Comparison of ENCODE assay signal across 8 mouse cellular contexts in the genomic region with DNA sequence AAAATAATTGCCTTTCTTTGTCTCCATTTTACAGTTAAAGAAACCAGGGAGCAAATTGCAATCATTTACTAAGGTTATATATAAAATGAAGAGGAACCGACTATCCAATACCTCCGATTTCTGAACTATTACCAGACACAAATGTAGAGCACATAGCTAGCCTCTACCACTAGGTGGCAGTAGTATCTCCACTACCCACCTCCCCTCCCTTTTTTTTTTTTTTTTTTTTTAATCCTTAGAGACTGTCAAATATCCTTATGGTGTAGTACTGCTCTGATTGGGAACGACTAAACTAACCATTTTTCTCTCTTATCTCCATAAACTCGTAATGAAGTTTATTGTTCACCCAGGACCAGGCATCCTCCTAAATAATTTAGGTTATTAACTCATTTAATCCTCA. TPM values are rescaled to one million over a fixed set of nuclear protein-coding genes. Genes with fewer than 3 reads are reported as not detected.
A peak's percentile ranks its signal among the peaks of the same experiment; 100 is the strongest.
DNase-seq lines count a peak whose midpoint lies in the region; ATAC-seq and TF ChIP-seq lines count a peak whose summit lies in the region.

No protein-coding gene starts in this region.

- DNase-seq in gastrocnemius, adult 18-20 months (ENCODE audit: low spot score): peak; percentile 34
- DNase-seq in gastrocnemius, postnatal 10 days: no peak
- peak; percentile 84 for DNase-seq in midbrain, embryonic 11.5 days (ENCODE audit: low spot score, missing footprints)
- DNase-seq in retina, postnatal 1 day: peak; percentile 65
- no peak for DNase-seq in gastrocnemius, postnatal 36 days

- no peaks in the 10 kb centered on the region for H3K36me3 ChIP-seq in midbrain, embryonic 11.5 days (ENCODE audit: control insufficient read depth, insufficient read depth, low read length)
- H3K36me3 ChIP-seq in midbrain, embryonic 13.5 days: no peaks in the 10 kb centered on the region
- no peaks in the 10 kb centered on the region for H3K36me3 ChIP-seq in forebrain, embryonic 15.5 days

- intact Hi-C loops in gastrocnemius, postnatal 36 days (cut with DNase I): no loop called here

- no peaks in the 10 kb centered on the region for H3K27me3 ChIP-seq in midbrain, embryonic 11.5 days (ENCODE audit: control insufficient read depth, insufficient read depth, low read length)
- no peaks in the 10 kb centered on the region for H3K27me3 ChIP-seq in midbrain, embryonic 13.5 days
- H3K27me3 ChIP-seq in forebrain, embryonic 15.5 days: no peaks in the 10 kb centered on the region

- WGBS in midbrain, embryonic 11.5 days: 57% methylated on average over 4 of the region's 4 CpGs
- WGBS in midbrain, embryonic 13.5 days: 61% methylated on average over 4 of the region's 4 CpGs
- WGBS in forebrain, embryonic 15.5 days: 58% methylated on average over 4 of the region's 4 CpGs

- no peak overlapping the region for H3K27ac ChIP-seq in midbrain, embryonic 11.5 days (ENCODE audit: low read depth, low read length)
- H3K27ac ChIP-seq in midbrain, embryonic 13.5 days: no peak overlapping the region
- H3K27ac ChIP-seq in cortical plate, adult 2 months (ENCODE audit: insufficient read depth, low read length): no peak overlapping the region
- H3K27ac ChIP-seq in forebrain, embryonic 15.5 days (replicated peaks): no peak overlapping the region

- H3K4me2 ChIP-seq in midbrain, embryonic 11.5 days: no peak overlapping the region
- no peak overlapping the region for H3K4me2 ChIP-seq in midbrain, embryonic 13.5 days (replicated peaks)
- no peak overlapping the region for H3K4me2 ChIP-seq in forebrain, embryonic 15.5 days (replicated peaks)

- no peak overlapping the region for H3K9ac ChIP-seq in midbrain, embryonic 11.5 days (ENCODE audit: low read length)
- no peak overlapping the region for H3K9ac ChIP-seq in midbrain, embryonic 13.5 days (replicated peaks)
- no peak overlapping the region for H3K9ac ChIP-seq in forebrain, embryonic 15.5 days (replicated peaks)

- ATAC-seq in midbrain, embryonic 11.5 days (ENCODE audit: low FRiP score): no peak
- no peak for ATAC-seq in midbrain, embryonic 13.5 days
- no peak for ATAC-seq in forebrain, embryonic 15.5 days (replicated peaks)

- H3K4me1 ChIP-seq in midbrain, embryonic 11.5 days (ENCODE audit: control insufficient read depth, insufficient read depth, low read length): no peaks in the 10 kb centered on the region
- H3K4me1 ChIP-seq in midbrain, embryonic 13.5 days (replicated peaks): no peaks in the 10 kb centered on the region
- no peaks in the 10 kb centered on the region for H3K4me1 ChIP-seq in cortical plate, adult 2 months (ENCODE audit: control insufficient read depth, insufficient read depth, low read length)
- no peaks in the 10 kb centered on the region for H3K4me1 ChIP-seq in forebrain, embryonic 15.5 days

- no peaks in the 10 kb centered on the region for H3K9me3 ChIP-seq in midbrain, embryonic 11.5 days (ENCODE audit: control insufficient read depth, low read length)
- H3K9me3 ChIP-seq in midbrain, embryonic 13.5 days: no peaks in the 10 kb centered on the region
- H3K9me3 ChIP-seq in forebrain, embryonic 15.5 days: no peaks in the 10 kb centered on the region

- TF ChIP-seq POLR2A in cortical plate, adult 2 months (IDR thresholded peaks at IDR 0.05; ENCODE audit: extremely low read depth, insufficient read depth, low read length): no peak

- no peak overlapping the region for H3K4me3 ChIP-seq in midbrain, embryonic 11.5 days (ENCODE audit: low read depth, low read length)
- H3K4me3 ChIP-seq in midbrain, embryonic 13.5 days (replicated peaks): no peak overlapping the region
- H3K4me3 ChIP-seq in cortical plate, adult 2 months (ENCODE audit: insufficient read depth, low read length): no peak overlapping the region
- H3K4me3 ChIP-seq in forebrain, embryonic 15.5 days: no peak overlapping the region

- peak; percentile 26; the same call in 1 of the 2 replicates for TF ChIP-seq CTCF in cortical plate, adult 2 months (IDR thresholded peaks at IDR 0.05; ENCODE audit: extremely low read depth, insufficient read depth, low read length)

RNA-seq across cellular contexts. Expression of a gene that starts 12.6 kb away (rescaled TPM):
- total RNA-seq in gastrocnemius, adult 18-20 months (2021): under 1 TPM; 0.50 to 0.57 TPM
- total RNA-seq in gastrocnemius, postnatal 10 days (2021): 1 to 10 TPM in 1 of 2 experiments, under 1 TPM in 1; 0.82 to 1.2 TPM
- 0.23 and 0.28 TPM in 2 replicates for polyA plus RNA-seq in midbrain, embryonic 11.5 days (2014; fragmentation: Nextera tagmentation; extraction: Ambion mirVana)
- polyA plus RNA-seq in midbrain, embryonic 13.5 days (2015; fragmentation: Nextera tagmentation; extraction: Ambion mirVana): 0.10 and 0.15 TPM in 2 replicates
- polyA plus RNA-seq in cortical plate, adult 2 months (2012; rRNA removed): 0.19 and 0.38 TPM in 2 replicates
- under 1 TPM; 0.46 to 0.59 TPM for total RNA-seq in gastrocnemius, postnatal 36 days (2021)
- polyA plus RNA-seq in forebrain, embryonic 15.5 days (2015; fragmentation: Nextera tagmentation; extraction: Ambion mirVana): 0.06 and 0.08 TPM in 2 replicates

RNA-seq across cellular contexts. Expression of a gene that starts 15.7 kb away (rescaled TPM):
- total RNA-seq in gastrocnemius, adult 18-20 months (2021): 1 to 10 TPM in 1 of 2 experiments, under 1 TPM in 1; 0.34 to 1.1 TPM
- total RNA-seq in gastrocnemius, postnatal 10 days (2021): 1 to 10 TPM; 1.5 to 1.8 TPM
- polyA plus RNA-seq in midbrain, embryonic 11.5 days (2014; fragmentation: Nextera tagmentation; extraction: Ambion mirVana): 10.3 and 10.5 TPM in 2 replicates
- polyA plus RNA-seq in midbrain, embryonic 13.5 days (2015; fragmentation: Nextera tagmentation; extraction: Ambion mirVana): 68.2 and 72.8 TPM in 2 replicates
- 280 TPM in 2 replicates for polyA plus RNA-seq in cortical plate, adult 2 months (2012; rRNA removed)
- 1 to 10 TPM in 1 of 2 experiments, under 1 TPM in 1; 0.66 to 1.0 TPM for total RNA-seq in gastrocnemius, postnatal 36 days (2021)
- polyA plus RNA-seq in forebrain, embryonic 15.5 days (2015; fragmentation: Nextera tagmentation; extraction: Ambion mirVana): 54.7 and 62.1 TPM in 2 replicates

RNA-seq across cellular contexts. Expression of a gene that starts 31.9 kb away (rescaled TPM):
- total RNA-seq in gastrocnemius, adult 18-20 months (2021): 10 to 100 TPM in 1 of 2 experiments, 1 to 10 TPM in 1; 8.4 to 10.8 TPM
- total RNA-seq in gastrocnemius, postnatal 10 days (2021): 10 to 100 TPM; 19.4 to 19.7 TPM
- 0.14 TPM in 1 of 2 replicates, not detected in the other for polyA plus RNA-seq in midbrain, embryonic 11.5 days (2014; fragmentation: Nextera tagmentation; extraction: Ambion mirVana)
- polyA plus RNA-seq in midbrain, embryonic 13.5 days (2015; fragmentation: Nextera tagmentation; extraction: Ambion mirVana): 0.12 TPM in 1 of 2 replicates, not detected in the other
- 2.1 TPM in 2 replicates for polyA plus RNA-seq in cortical plate, adult 2 months (2012; rRNA removed)
- 1 to 10 TPM; 7.3 to 8.3 TPM for total RNA-seq in gastrocnemius, postnatal 36 days (2021)
- polyA plus RNA-seq in forebrain, embryonic 15.5 days (2015; fragmentation: Nextera tagmentation; extraction: Ambion mirVana): 0.14 and 0.43 TPM in 2 replicates

Comparison
In these comparisons a context has a peak if more than half of its experiments do, and no peak if none do; other contexts are left out.
1. DNase-seq: peak in gastrocnemius, adult 18-20 months (single experiment), midbrain, embryonic 11.5 days (single experiment) and retina, postnatal 1 day (single experiment); none in gastrocnemius, postnatal 10 days (single experiment) and gastrocnemius, postnatal 36 days (0 of 2).